Mouse (Mus musculus) megakaryocyte, embryonic 14.5 days (primary cell): ENCODE data around the gene Plcl1.

Source experiments
- FLI1 ChIP-seq: IDR thresholded peaks from 2 replicates; pipeline ENCODE4 v1.6.1; 2012; ENCODE audit warnings: low read length, inconsistent platforms, mixed read lengths
- GATA1 ChIP-seq: IDR thresholded peaks from 3 replicates; pipeline ENCODE4 v1.6.1; 2012; ENCODE audit warnings: mixed read lengths, low read length, inconsistent platforms, borderline replicate concordance

DNA sequence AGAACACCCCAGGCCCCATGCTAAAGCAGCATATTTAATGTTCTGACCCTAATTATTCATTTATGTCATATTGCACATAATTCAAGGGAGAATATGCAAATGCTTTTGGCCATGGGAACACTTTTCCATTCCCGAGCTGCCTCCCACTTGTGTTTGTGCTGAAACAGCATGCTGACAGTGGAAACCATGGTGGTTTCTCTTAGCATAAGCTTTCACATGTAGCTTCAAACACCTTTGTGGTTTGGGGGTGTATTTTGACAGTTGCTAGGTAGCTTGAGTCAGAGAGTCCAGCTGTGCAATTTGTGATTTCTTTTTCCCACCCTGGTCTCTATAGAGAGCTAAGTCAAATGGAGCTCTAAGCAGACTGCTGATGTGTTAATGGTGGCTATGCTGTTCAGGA lies 42.4 kb downstream of the Plcl1 start:
- no peak for TF ChIP-seq GATA1
- no peak for TF ChIP-seq FLI1
